Mouse (Mus musculus): ENCODE data around the gene Heatr3.

- TF ChIP-seq CTCF (IDR thresholded peaks at IDR 0.05; ENCODE audit: insufficient read depth, low read length) = no peak
- TF ChIP-seq POLR2A (IDR thresholded peaks at IDR 0.05; ENCODE audit: borderline replicate concordance, extremely low read depth, low read depth, low read length) = no peak
These were observed 18.6 kb upstream of the Heatr3 start for GRCm38 (mm10) chr8:88119076-88119475.
